Mouse (Mus musculus): ENCODE results near the gene Aco1. TPM values are rescaled to one million over a fixed set of nuclear protein-coding genes. Genes with fewer than 3 reads are reported as not detected.

The Aco1 gene
- polyA plus RNA-seq, 1 experiment = 6.8 TPM

DNA sequence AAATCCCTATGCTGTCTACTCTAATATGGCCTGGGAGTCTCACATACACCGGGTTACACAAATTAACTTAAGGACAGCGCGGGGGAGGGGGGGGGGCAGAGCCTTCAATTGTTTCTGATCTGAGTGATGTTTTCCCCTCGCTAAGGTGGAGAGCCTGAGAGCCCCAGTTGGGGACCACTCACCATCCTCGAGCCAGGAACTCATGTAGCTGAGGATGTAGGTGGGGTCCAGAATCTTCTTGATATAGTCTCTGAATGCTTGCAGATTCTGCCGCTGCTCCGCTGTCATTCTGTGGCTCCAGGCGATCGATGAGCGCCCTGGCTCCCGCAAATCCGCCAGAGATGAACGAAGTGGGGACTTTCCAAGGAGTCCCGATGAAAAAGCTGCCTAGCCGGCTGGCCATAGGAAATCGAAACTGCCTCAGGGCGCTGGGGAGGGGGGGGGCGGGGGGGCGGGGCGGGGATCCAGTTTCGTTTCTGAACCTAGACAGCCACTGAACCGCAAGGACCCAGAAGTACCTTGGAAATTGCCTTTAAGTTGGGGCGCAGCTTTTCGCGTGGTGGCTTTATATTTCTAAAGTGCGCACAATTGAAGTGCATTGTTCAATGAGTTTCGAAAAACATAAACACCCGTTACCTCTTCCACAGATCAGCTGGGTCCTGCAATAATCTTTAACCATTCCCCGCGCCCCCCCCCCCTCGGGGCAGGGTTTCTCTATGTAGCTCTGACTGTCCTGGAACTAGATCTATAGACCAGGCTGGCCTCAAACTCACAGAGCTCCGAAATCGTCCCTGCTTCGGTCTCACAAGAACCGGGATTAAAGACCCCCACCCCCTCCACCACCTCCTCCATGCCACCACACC lies 96.8 kb downstream of the Aco1 start, which contains the start of gene Ddx58:
Ddx58 (minus strand) TSS at position 420 of the 863 bp plus-strand sequence.
- Histone ChIP-seq H3K4me1 (ENCODE audit: control insufficient read depth, insufficient read depth, low read length) (peaks cover 13% of the 10 kb centered on the region), H3K27ac (ENCODE audit: control insufficient read depth, insufficient read depth, low read depth, low read length) (peak within 1 kb of the TSS; percentile 53; the same call in 1 of the 2 replicates), H3K4me3 (ENCODE audit: control insufficient read depth, low read depth, low read length) (peak within 1 kb of the TSS; percentile 84), H3K27me3 (ENCODE audit: control insufficient read depth, insufficient read depth, low read length) (no peaks in the 10 kb centered on the region), H3K36me3 (ENCODE audit: control insufficient read depth, insufficient read depth, low read length) (no peaks in the 10 kb centered on the region)
- TF ChIP-seq POLR2A (IDR thresholded peaks at IDR 0.05; ENCODE audit: control insufficient read depth, low read depth, low read length) (no peak), CTCF (IDR thresholded peaks at IDR 0.05; ENCODE audit: control insufficient read depth, insufficient read depth, insufficient replicate concordance, low read depth, low read length) (no peak)

DNA sequence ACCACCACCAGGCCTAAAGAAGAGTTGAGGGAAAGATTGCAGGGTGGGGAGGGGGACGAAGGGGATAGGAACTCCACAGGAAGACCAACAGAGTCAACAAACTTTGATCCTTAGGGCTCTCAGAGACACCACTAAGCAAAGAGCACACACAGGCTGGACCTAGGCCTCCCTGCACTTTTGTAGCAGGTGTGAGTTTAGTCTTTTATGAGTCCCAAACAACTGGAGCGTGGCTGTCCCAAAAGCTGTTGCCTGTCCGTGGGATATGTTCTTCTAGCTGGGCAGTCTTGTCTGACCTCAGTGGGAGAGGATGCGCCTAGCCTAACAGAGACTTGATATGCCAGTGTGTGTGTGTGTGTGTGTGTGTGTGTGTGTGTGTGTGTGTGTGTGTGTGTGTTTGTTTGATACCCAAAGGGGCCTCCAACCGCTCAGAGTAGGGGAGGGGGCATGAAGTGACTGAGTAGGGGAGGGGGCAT lies 97.4 kb downstream of the Aco1 start:
- no peak overlapping the region for H3K27ac ChIP-seq (ENCODE audit: control insufficient read depth, insufficient read depth, low read depth, low read length)
- H3K36me3 ChIP-seq (ENCODE audit: control insufficient read depth, insufficient read depth, low read length) = no peaks in the 10 kb centered on the region
- H3K27me3 ChIP-seq (ENCODE audit: control insufficient read depth, insufficient read depth, low read length) = no peaks in the 10 kb centered on the region
- TF ChIP-seq POLR2A (IDR thresholded peaks at IDR 0.05; ENCODE audit: control insufficient read depth, low read depth, low read length) (no peak), CTCF (IDR thresholded peaks at IDR 0.05; ENCODE audit: control insufficient read depth, insufficient read depth, insufficient replicate concordance, low read depth, low read length) (no peak)
- H3K4me3 ChIP-seq (ENCODE audit: control insufficient read depth, low read depth, low read length) = no peak overlapping the region; the same call in 1 of the 2 replicates
- peaks cover 13% of the 10 kb centered on the region for H3K4me1 ChIP-seq (ENCODE audit: control insufficient read depth, insufficient read depth, low read length)

- Histone ChIP-seq H3K36me3 (ENCODE audit: control insufficient read depth, insufficient read depth, low read length) (no peaks in the 10 kb centered on the region), H3K27ac (ENCODE audit: control insufficient read depth, insufficient read depth, low read depth, low read length) (no peak overlapping the region), H3K4me3 (ENCODE audit: control insufficient read depth, low read depth, low read length) (no peak overlapping the region), H3K27me3 (ENCODE audit: control insufficient read depth, insufficient read depth, low read length) (no peaks in the 10 kb centered on the region), H3K4me1 (ENCODE audit: control insufficient read depth, insufficient read depth, low read length) (peaks cover 13% of the 10 kb centered on the region)
- TF ChIP-seq CTCF (IDR thresholded peaks at IDR 0.05; ENCODE audit: control insufficient read depth, insufficient read depth, insufficient replicate concordance, low read depth, low read length) (no peak), POLR2A (IDR thresholded peaks at IDR 0.05; ENCODE audit: control insufficient read depth, low read depth, low read length) (no peak)
Observed at GRCm38 (mm10) chr4:40241928-40242327, 99.0 kb downstream of the Aco1 start.

DNA sequence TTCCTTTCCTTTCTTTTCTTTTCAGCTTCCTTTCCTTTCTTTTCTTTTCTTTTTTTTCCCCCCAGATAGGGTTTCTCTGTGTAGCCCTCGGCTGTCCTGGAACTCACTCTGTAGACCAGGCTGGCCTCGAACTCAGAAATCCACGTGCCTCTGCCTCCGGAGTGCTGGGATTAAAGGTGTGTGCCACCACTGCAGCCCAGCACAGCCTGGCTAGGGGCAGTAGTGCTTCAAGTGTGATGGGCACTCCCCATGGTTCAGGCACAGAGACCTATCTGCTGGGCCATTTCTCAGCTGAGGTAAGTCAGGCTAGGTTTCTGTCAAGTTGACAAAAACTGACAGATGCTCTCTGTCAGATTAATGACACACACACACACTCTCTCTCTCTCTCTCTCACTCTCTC lies 100.1 kb downstream of the Aco1 start:
- Histone ChIP-seq H3K27me3 (ENCODE audit: control insufficient read depth, insufficient read depth, low read length) (no peaks in the 10 kb centered on the region), H3K36me3 (ENCODE audit: control insufficient read depth, insufficient read depth, low read length) (no peaks in the 10 kb centered on the region), H3K4me1 (ENCODE audit: control insufficient read depth, insufficient read depth, low read length) (peaks cover 13% of the 10 kb centered on the region), H3K27ac (ENCODE audit: control insufficient read depth, insufficient read depth, low read depth, low read length) (no peak overlapping the region), H3K4me3 (ENCODE audit: control insufficient read depth, low read depth, low read length) (no peak overlapping the region)
- TF ChIP-seq CTCF (IDR thresholded peaks at IDR 0.05; ENCODE audit: control insufficient read depth, insufficient read depth, insufficient replicate concordance, low read depth, low read length) = no peak
- TF ChIP-seq POLR2A (IDR thresholded peaks at IDR 0.05; ENCODE audit: control insufficient read depth, low read depth, low read length) = no peak

DNA sequence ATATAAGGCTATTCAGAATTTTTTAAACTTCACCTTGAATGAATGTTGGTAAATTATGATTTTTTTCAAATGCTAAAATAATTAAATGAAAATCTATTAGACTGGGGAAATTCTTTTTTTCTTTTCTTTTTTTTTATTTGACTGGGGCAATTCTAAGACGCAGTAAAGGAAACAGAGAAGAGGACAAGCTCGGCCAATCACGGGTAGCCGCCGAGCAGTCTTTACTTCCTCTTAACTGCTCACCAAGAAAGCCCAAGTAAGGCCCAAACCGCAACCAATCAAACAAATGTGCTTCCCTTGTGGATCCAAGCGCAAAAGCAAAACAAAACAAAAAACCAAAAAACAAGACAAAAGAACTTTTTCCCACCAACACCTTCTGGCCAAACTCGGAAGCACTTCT lies 101.2 kb downstream of the Aco1 start:
- Histone ChIP-seq H3K4me1 (ENCODE audit: control insufficient read depth, insufficient read depth, low read length) (peaks cover 9% of the 10 kb centered on the region), H3K36me3 (ENCODE audit: control insufficient read depth, insufficient read depth, low read length) (no peaks in the 10 kb centered on the region), H3K27me3 (ENCODE audit: control insufficient read depth, insufficient read depth, low read length) (no peaks in the 10 kb centered on the region), H3K4me3 (ENCODE audit: control insufficient read depth, low read depth, low read length) (no peak overlapping the region), H3K27ac (ENCODE audit: control insufficient read depth, insufficient read depth, low read depth, low read length) (no peak overlapping the region)
- TF ChIP-seq POLR2A (IDR thresholded peaks at IDR 0.05; ENCODE audit: control insufficient read depth, low read depth, low read length) (no peak), CTCF (IDR thresholded peaks at IDR 0.05; ENCODE audit: control insufficient read depth, insufficient read depth, insufficient replicate concordance, low read depth, low read length) (no peak)

Other genes with a start within 250 kb of the Aco1 start
- 2.3 and 2.8 TPM in 2 replicates for gene Ddx58, start 96.7 kb downstream of the Aco1 start, polyA plus RNA-seq (2012; rRNA removed)
- 3.0 and 3.8 TPM in 2 replicates for gene Smim27, start 126.5 kb downstream of the Aco1 start, polyA plus RNA-seq (2012; rRNA removed)
- gene Topors, start 126.8 kb downstream of the Aco1 start, polyA plus RNA-seq (2012; rRNA removed) = 10.9 and 13.9 TPM in 2 replicates
- 56.3 and 58.2 TPM in 2 replicates for gene Ndufb6, start 136.3 kb downstream of the Aco1 start, polyA plus RNA-seq (2012; rRNA removed)

All from testis, adult 2 months (tissue).